8 mouse cellular contexts compared by ENCODE assay signal in genomic region chr9:47307752-47308500, GRCm38 (mm10).
DNase-seq lines count a peak whose midpoint lies in the region; ATAC-seq and TF ChIP-seq lines count a peak whose summit lies in the region.

No protein-coding gene starts in this region.

- peaks cover 20% of the 10 kb centered on the region for H3K4me1 ChIP-seq in hindbrain, embryonic 13.5 days (replicated peaks)
- no peaks in the 10 kb centered on the region for H3K4me1 ChIP-seq in hindbrain, embryonic 11.5 days (replicated peaks; ENCODE audit: control insufficient read depth, insufficient read depth, low read length)
- peaks cover 7% of the 10 kb centered on the region; the same call in 1 of the 2 replicates for H3K4me1 ChIP-seq in forebrain, postnatal 0 days (ENCODE audit: insufficient read depth)
- H3K4me1 ChIP-seq in liver, postnatal 0 days (ENCODE audit: insufficient read depth) = peaks cover 2% of the 10 kb centered on the region; the same call in 1 of the 2 replicates

- no peak overlapping the region for H3K9ac ChIP-seq in hindbrain, embryonic 13.5 days
- no peak overlapping the region for H3K9ac ChIP-seq in hindbrain, embryonic 11.5 days (ENCODE audit: low read depth, low read length)
- H3K9ac ChIP-seq in forebrain, postnatal 0 days = no peak overlapping the region
- no peak overlapping the region for H3K9ac ChIP-seq in liver, postnatal 0 days (replicated peaks)

- TF ChIP-seq EP300 in liver, postnatal 0 days (IDR thresholded peaks at IDR 0.05; ENCODE audit: low read depth) = no peak

- H3K36me3 ChIP-seq in hindbrain, embryonic 13.5 days = no peaks in the 10 kb centered on the region
- no peaks in the 10 kb centered on the region for H3K36me3 ChIP-seq in hindbrain, embryonic 11.5 days (ENCODE audit: control insufficient read depth, insufficient read depth, low read length)
- H3K36me3 ChIP-seq in forebrain, postnatal 0 days (ENCODE audit: insufficient read depth) = no peaks in the 10 kb centered on the region
- H3K36me3 ChIP-seq in liver, postnatal 0 days (replicated peaks; ENCODE audit: insufficient read depth, low read length) = no peaks in the 10 kb centered on the region

- no peak for DNase-seq in hindbrain, embryonic 11.5 days (ENCODE audit: low spot score)
- DNase-seq in right cerebral cortex, postnatal 10 days (ENCODE audit: low spot score in 2 of 2) = peak; percentile 46 to 50
- DNase-seq in right cerebral cortex, adult 2 months (ENCODE audit: low spot score in 2 of 2) = no peak
- peak; percentile 50 for DNase-seq in forebrain, postnatal 0 days
- DNase-seq in liver, postnatal 0 days = peak; percentile 79
- no peak for DNase-seq in thymus, postnatal 0 days (ENCODE audit: low spot score)
- no peak for DNase-seq in left cerebral cortex, adult 2 months (ENCODE audit: extremely low spot score in 1 of 2, low spot score in 2 of 2)

- H3K9me3 ChIP-seq in hindbrain, embryonic 13.5 days = no peaks in the 10 kb centered on the region
- H3K9me3 ChIP-seq in hindbrain, embryonic 11.5 days (ENCODE audit: control insufficient read depth, low read length) = no peaks in the 10 kb centered on the region
- no peaks in the 10 kb centered on the region for H3K9me3 ChIP-seq in forebrain, postnatal 0 days (ENCODE audit: low read length)
- H3K9me3 ChIP-seq in liver, postnatal 0 days (ENCODE audit: low read length) = no peaks in the 10 kb centered on the region

- TF ChIP-seq CTCF in forebrain, postnatal 0 days (IDR thresholded peaks at IDR 0.05; ENCODE audit: low read depth) = no peak
- no peak for TF ChIP-seq CTCF in liver, postnatal 0 days (IDR thresholded peaks at IDR 0.05; ENCODE audit: low read depth)
- no peak for TF ChIP-seq CTCF in left cerebral cortex, adult 2 months (IDR thresholded peaks at IDR 0.05)

- ATAC-seq in hindbrain, embryonic 13.5 days (ENCODE audit: low FRiP score) = no peak
- no peak for ATAC-seq in hindbrain, embryonic 11.5 days (ENCODE audit: low FRiP score)
- ATAC-seq in forebrain, postnatal 0 days = peak; percentile 6; the same call in 1 of the 2 replicates
- ATAC-seq in liver, postnatal 0 days = peak; percentile 55

- intact Hi-C loops in left cerebral cortex, adult 2 months (cut with DNase I) = no loop called here

- H3K4me2 ChIP-seq in hindbrain, embryonic 13.5 days = no peak overlapping the region
- H3K4me2 ChIP-seq in hindbrain, embryonic 11.5 days (replicated peaks; ENCODE audit: low read depth, low read length) = no peak overlapping the region
- H3K4me2 ChIP-seq in forebrain, postnatal 0 days (ENCODE audit: low read depth) = no peak overlapping the region
- H3K4me2 ChIP-seq in liver, postnatal 0 days (ENCODE audit: low read depth, low read length) = no peak overlapping the region

- 50% methylated on average over 17 of the region's 17 CpGs for WGBS in hindbrain, embryonic 13.5 days
- WGBS in hindbrain, embryonic 11.5 days = 71% methylated on average over 17 of the region's 17 CpGs
- WGBS in forebrain, postnatal 0 days = 34% methylated on average over 17 of the region's 17 CpGs
- 55% methylated on average over 17 of the region's 17 CpGs for WGBS in liver, postnatal 0 days (ENCODE audit: insufficient replicate concordance)

- H3K4me3 ChIP-seq in hindbrain, embryonic 13.5 days = no peak overlapping the region
- no peak overlapping the region for H3K4me3 ChIP-seq in hindbrain, embryonic 11.5 days (ENCODE audit: low read depth, low read length)
- H3K4me3 ChIP-seq in forebrain, postnatal 0 days (ENCODE audit: low read depth, low read length) = no peak overlapping the region
- H3K4me3 ChIP-seq in liver, postnatal 0 days (ENCODE audit: low read depth, low read length) = no peak overlapping the region
- H3K4me3 ChIP-seq in left cerebral cortex, adult 2 months = no peak overlapping the region

- 0 out of 2 replicates have a peak overlapping the region, but pooled peaks have one; percentile 20 for H3K27ac ChIP-seq in hindbrain, embryonic 13.5 days
- H3K27ac ChIP-seq in hindbrain, embryonic 11.5 days (ENCODE audit: low read depth, low read length) = no peak overlapping the region
- H3K27ac ChIP-seq in forebrain, postnatal 0 days (ENCODE audit: low read depth, low read length) = no peak overlapping the region
- no peak overlapping the region for H3K27ac ChIP-seq in liver, postnatal 0 days (ENCODE audit: low read depth)
- H3K27ac ChIP-seq in left cerebral cortex, adult 2 months = no peak overlapping the region

- H3K27me3 ChIP-seq in hindbrain, embryonic 13.5 days = no peaks in the 10 kb centered on the region; the same call in 1 of the 2 replicates
- no peaks in the 10 kb centered on the region for H3K27me3 ChIP-seq in hindbrain, embryonic 11.5 days (ENCODE audit: control insufficient read depth, insufficient read depth, low read length)
- H3K27me3 ChIP-seq in forebrain, postnatal 0 days (ENCODE audit: insufficient read depth, low read length) = no peaks in the 10 kb centered on the region
- no peaks in the 10 kb centered on the region for H3K27me3 ChIP-seq in liver, postnatal 0 days (ENCODE audit: insufficient read depth, low read length)

Comparison
In these comparisons a context has a peak if more than half of its experiments do, and no peak if none do; other contexts are left out.
1. DNase-seq: peak in right cerebral cortex, postnatal 10 days (2 of 2), forebrain, postnatal 0 days (single experiment) and liver, postnatal 0 days (single experiment); none in hindbrain, embryonic 11.5 days (single experiment), right cerebral cortex, adult 2 months (0 of 2), thymus, postnatal 0 days (single experiment) and left cerebral cortex, adult 2 months (0 of 2).
2. ATAC-seq: peak in forebrain, postnatal 0 days (single experiment) and liver, postnatal 0 days (single experiment); none in hindbrain, embryonic 13.5 days (single experiment) and hindbrain, embryonic 11.5 days (single experiment).